Mouse (Mus musculus): ENCODE results near the gene Cap2. TPM values are rescaled to one million over a fixed set of nuclear protein-coding genes. Genes with fewer than 3 reads are reported as not detected.

Gene Cap2
- polyA plus RNA-seq, 1 experiment = 0.16 TPM

DNA sequence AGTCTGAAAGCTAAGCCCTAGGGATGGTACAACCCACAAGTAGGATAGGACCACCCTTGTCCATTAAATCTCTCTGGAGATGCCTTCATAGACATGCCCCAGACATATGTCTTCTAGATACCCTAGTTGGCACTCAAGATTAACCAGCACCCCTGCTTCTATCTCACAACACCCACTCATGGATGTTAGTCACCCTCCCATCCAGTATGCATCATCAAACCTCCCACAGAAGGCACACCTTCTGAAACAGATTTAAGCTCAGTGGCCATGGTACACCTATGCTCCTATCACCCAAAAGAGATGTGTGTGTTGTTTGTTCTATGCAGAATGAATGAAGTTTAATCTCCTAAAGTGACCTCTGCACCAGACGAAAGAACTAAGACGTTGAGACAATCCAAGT, 32.1 kb upstream of the Cap2 start:
- H3K79me2 ChIP-seq (ENCODE audit: control insufficient read depth, insufficient read depth) = no peaks in the 10 kb centered on the region
- no peaks in the 10 kb centered on the region for H3K36me3 ChIP-seq (ENCODE audit: control insufficient read depth, insufficient read depth)
- H3K79me3 ChIP-seq (ENCODE audit: low read depth) = no peaks in the 10 kb centered on the region
- H3K27me3 ChIP-seq (ENCODE audit: control insufficient read depth, insufficient read depth, insufficient read length) = no peaks in the 10 kb centered on the region
- H3ac ChIP-seq (ENCODE audit: control insufficient read depth, insufficient read length, low read depth) = no peak overlapping the region
- H3K4me3 ChIP-seq (ENCODE audit: insufficient read depth, poor library complexity, severe bottlenecking) = no peak overlapping the region
- no peak for TF ChIP-seq CTCF (IDR thresholded peaks at IDR 0.05; ENCODE audit: control insufficient read depth, insufficient read depth, insufficient read length)
- TF ChIP-seq MYOG (IDR thresholded peaks at IDR 0.05; ENCODE audit: control insufficient read depth, extremely low read depth, insufficient read length) = no peak
- TF ChIP-seq CEBPB (IDR thresholded peaks at IDR 0.05; ENCODE audit: low read depth) = no peak
- TF ChIP-seq USF1 (IDR thresholded peaks at IDR 0.05; ENCODE audit: low read depth) = no peak
- no peak for TF ChIP-seq MYOD1 (IDR thresholded peaks at IDR 0.05; ENCODE audit: control insufficient read depth, insufficient read length, low read depth)
- TF ChIP-seq FOSL1 (IDR thresholded peaks at IDR 0.05; ENCODE audit: insufficient read depth, low read length, poor library complexity, severe bottlenecking) = no peak
- no peak for TF ChIP-seq MAX (IDR thresholded peaks at IDR 0.05)

GRCm38 (mm10) chr13:46481271-46481670, 20.4 kb upstream of the Cap2 start:
- no peaks in the 10 kb centered on the region for H3K79me2 ChIP-seq (ENCODE audit: control insufficient read depth, insufficient read depth)
- H3K27me3 ChIP-seq (ENCODE audit: control insufficient read depth, insufficient read depth, insufficient read length) = no peaks in the 10 kb centered on the region
- TF ChIP-seq FOSL1 (IDR thresholded peaks at IDR 0.05; ENCODE audit: insufficient read depth, low read length, poor library complexity, severe bottlenecking) (no peak), MAX (IDR thresholded peaks at IDR 0.05) (no peak), MYOG (IDR thresholded peaks at IDR 0.05; ENCODE audit: control insufficient read depth, extremely low read depth, insufficient read length) (no peak), CEBPB (IDR thresholded peaks at IDR 0.05; ENCODE audit: low read depth) (no peak), MYOD1 (IDR thresholded peaks at IDR 0.05; ENCODE audit: control insufficient read depth, insufficient read length, low read depth) (no peak), USF1 (IDR thresholded peaks at IDR 0.05; ENCODE audit: low read depth) (no peak), CTCF (IDR thresholded peaks at IDR 0.05; ENCODE audit: control insufficient read depth, insufficient read depth, insufficient read length) (no peak)
- H3K4me3 ChIP-seq (ENCODE audit: insufficient read depth, poor library complexity, severe bottlenecking) = no peak overlapping the region
- no peaks in the 10 kb centered on the region for H3K79me3 ChIP-seq (ENCODE audit: low read depth)
- no peaks in the 10 kb centered on the region for H3K36me3 ChIP-seq (ENCODE audit: control insufficient read depth, insufficient read depth)
- H3ac ChIP-seq (ENCODE audit: control insufficient read depth, insufficient read length, low read depth) = no peak overlapping the region

GRCm38 (mm10) chr13:46485605-46486004, 16.0 kb upstream of the Cap2 start:
- no peaks in the 10 kb centered on the region for H3K79me3 ChIP-seq (ENCODE audit: low read depth)
- no peaks in the 10 kb centered on the region for H3K36me3 ChIP-seq (ENCODE audit: control insufficient read depth, insufficient read depth)
- no peaks in the 10 kb centered on the region for H3K79me2 ChIP-seq (ENCODE audit: control insufficient read depth, insufficient read depth)
- TF ChIP-seq CTCF (IDR thresholded peaks at IDR 0.05; ENCODE audit: control insufficient read depth, insufficient read depth, insufficient read length) (no peak), MYOG (IDR thresholded peaks at IDR 0.05; ENCODE audit: control insufficient read depth, extremely low read depth, insufficient read length) (no peak), MYOD1 (IDR thresholded peaks at IDR 0.05; ENCODE audit: control insufficient read depth, insufficient read length, low read depth) (no peak), FOSL1 (IDR thresholded peaks at IDR 0.05; ENCODE audit: insufficient read depth, low read length, poor library complexity, severe bottlenecking) (no peak), USF1 (IDR thresholded peaks at IDR 0.05; ENCODE audit: low read depth) (no peak), CEBPB (IDR thresholded peaks at IDR 0.05; ENCODE audit: low read depth) (no peak), MAX (IDR thresholded peaks at IDR 0.05) (no peak)
- H3K4me3 ChIP-seq (ENCODE audit: insufficient read depth, poor library complexity, severe bottlenecking) = no peak overlapping the region
- H3K27me3 ChIP-seq (ENCODE audit: control insufficient read depth, insufficient read depth, insufficient read length) = no peaks in the 10 kb centered on the region
- H3ac ChIP-seq (ENCODE audit: control insufficient read depth, insufficient read length, low read depth) = no peak overlapping the region

GRCm38 (mm10) chr13:46488166-46488565, 13.5 kb upstream of the Cap2 start:
- Histone ChIP-seq H3K79me2 (ENCODE audit: control insufficient read depth, insufficient read depth) (no peaks in the 10 kb centered on the region), H3ac (ENCODE audit: control insufficient read depth, insufficient read length, low read depth) (no peak overlapping the region), H3K79me3 (ENCODE audit: low read depth) (no peaks in the 10 kb centered on the region), H3K27me3 (ENCODE audit: control insufficient read depth, insufficient read depth, insufficient read length) (no peaks in the 10 kb centered on the region), H3K36me3 (ENCODE audit: control insufficient read depth, insufficient read depth) (no peaks in the 10 kb centered on the region), H3K4me3 (ENCODE audit: insufficient read depth, poor library complexity, severe bottlenecking) (no peak overlapping the region)
- TF ChIP-seq CEBPB (IDR thresholded peaks at IDR 0.05; ENCODE audit: low read depth) = no peak
- no peak for TF ChIP-seq CTCF (IDR thresholded peaks at IDR 0.05; ENCODE audit: control insufficient read depth, insufficient read depth, insufficient read length)
- TF ChIP-seq FOSL1 (IDR thresholded peaks at IDR 0.05; ENCODE audit: insufficient read depth, low read length, poor library complexity, severe bottlenecking) = no peak
- no peak for TF ChIP-seq MYOG (IDR thresholded peaks at IDR 0.05; ENCODE audit: control insufficient read depth, extremely low read depth, insufficient read length)
- no peak for TF ChIP-seq MAX (IDR thresholded peaks at IDR 0.05)
- no peak for TF ChIP-seq USF1 (IDR thresholded peaks at IDR 0.05; ENCODE audit: low read depth)
- no peak for TF ChIP-seq MYOD1 (IDR thresholded peaks at IDR 0.05; ENCODE audit: control insufficient read depth, insufficient read length, low read depth)

- Histone ChIP-seq H3K36me3 (ENCODE audit: control insufficient read depth, insufficient read depth) (no peaks in the 10 kb centered on the region), H3K79me3 (ENCODE audit: low read depth) (no peaks in the 10 kb centered on the region), H3K4me3 (ENCODE audit: insufficient read depth, poor library complexity, severe bottlenecking) (no peak overlapping the region), H3K27me3 (ENCODE audit: control insufficient read depth, insufficient read depth, insufficient read length) (no peaks in the 10 kb centered on the region), H3K79me2 (ENCODE audit: control insufficient read depth, insufficient read depth) (no peaks in the 10 kb centered on the region), H3ac (ENCODE audit: control insufficient read depth, insufficient read length, low read depth) (no peak overlapping the region)
- no peak for TF ChIP-seq CTCF (IDR thresholded peaks at IDR 0.05; ENCODE audit: control insufficient read depth, insufficient read depth, insufficient read length)
- TF ChIP-seq MYOG (IDR thresholded peaks at IDR 0.05; ENCODE audit: control insufficient read depth, extremely low read depth, insufficient read length) = no peak
- TF ChIP-seq USF1 (IDR thresholded peaks at IDR 0.05; ENCODE audit: low read depth) = no peak
- no peak for TF ChIP-seq MAX (IDR thresholded peaks at IDR 0.05)
- TF ChIP-seq FOSL1 (IDR thresholded peaks at IDR 0.05; ENCODE audit: insufficient read depth, low read length, poor library complexity, severe bottlenecking) = no peak
- TF ChIP-seq CEBPB (IDR thresholded peaks at IDR 0.05; ENCODE audit: low read depth) = no peak
- no peak for TF ChIP-seq MYOD1 (IDR thresholded peaks at IDR 0.05; ENCODE audit: control insufficient read depth, insufficient read length, low read depth)
These were observed 11.0 kb upstream of the Cap2 start for GRCm38 (mm10) chr13:46490644-46491043.

Measured in C2C12 (cell line).